Mouse (Mus musculus) NIH3T3 (cell line): ENCODE data around the gene Celf5.
A peak's percentile ranks its signal among the peaks of the same experiment; 100 is the strongest.

Source experiments
- DNase-seq: peaks from one replicate; pipeline ENCODE4 v3.0.0-alpha.2; 2012; ENCODE audit warnings: low read depth

The Celf5 gene

DNA sequence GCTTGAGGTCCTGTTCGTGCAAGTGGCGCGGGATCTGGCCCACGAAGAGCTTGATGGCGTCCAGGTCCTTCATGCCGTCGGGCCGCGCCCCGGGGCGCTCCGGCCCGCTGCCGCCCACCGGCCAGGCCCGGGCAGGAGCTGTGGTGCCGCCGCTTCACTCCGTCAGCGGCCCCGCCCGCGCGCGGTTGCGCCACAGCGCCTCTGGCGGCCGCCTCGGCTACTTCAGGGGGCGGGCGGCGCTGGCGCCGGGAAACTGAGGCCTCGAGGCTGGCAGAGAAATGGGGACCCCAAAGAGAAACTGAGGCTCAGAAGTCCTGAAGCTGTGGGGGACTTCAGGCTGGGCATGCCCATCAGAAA is at the start of gene Celf5:
Celf5 (minus strand) TSS at position 177 of the 357 bp plus-strand sequence.
- peak; percentile 81 for DNase-seq

DNA sequence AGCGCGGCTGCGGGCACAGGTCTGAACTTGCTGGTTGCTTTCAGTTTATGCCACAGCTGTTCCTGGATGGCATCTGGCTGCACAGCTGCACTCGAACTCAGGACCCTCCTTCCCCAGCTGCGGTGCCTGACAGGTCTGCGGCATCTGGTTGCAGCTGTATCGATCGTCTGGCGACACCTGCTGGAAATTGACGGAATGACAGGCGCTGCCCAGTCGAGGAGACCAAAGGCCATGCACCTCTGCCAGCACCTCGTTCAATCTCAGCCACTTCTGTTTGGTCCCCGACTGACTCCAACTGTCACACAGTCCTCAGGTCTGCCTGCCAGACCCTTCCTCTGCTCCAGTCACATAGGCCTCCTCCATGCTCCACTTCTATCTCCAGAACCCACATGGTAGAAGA is 44.3 kb upstream of the Celf5 start:
- DNase-seq, result peak; percentile 82

GRCm38 (mm10) chr10:81525017-81525694 is 42.6 kb upstream of the Celf5 start:
- DNase-seq, result no peak

- DNase-seq, result no peak
These were observed 41.6 kb upstream of the Celf5 start, which contains the start of gene Gna15 for GRCm38 (mm10) chr10:81524051-81524605. TSS of gene Gna15 (minus strand) at chr10:81524225.

GRCm38 (mm10) chr10:81523570-81523969 is 41.1 kb upstream of the Celf5 start:
- DNase-seq, result no peak

DNA sequence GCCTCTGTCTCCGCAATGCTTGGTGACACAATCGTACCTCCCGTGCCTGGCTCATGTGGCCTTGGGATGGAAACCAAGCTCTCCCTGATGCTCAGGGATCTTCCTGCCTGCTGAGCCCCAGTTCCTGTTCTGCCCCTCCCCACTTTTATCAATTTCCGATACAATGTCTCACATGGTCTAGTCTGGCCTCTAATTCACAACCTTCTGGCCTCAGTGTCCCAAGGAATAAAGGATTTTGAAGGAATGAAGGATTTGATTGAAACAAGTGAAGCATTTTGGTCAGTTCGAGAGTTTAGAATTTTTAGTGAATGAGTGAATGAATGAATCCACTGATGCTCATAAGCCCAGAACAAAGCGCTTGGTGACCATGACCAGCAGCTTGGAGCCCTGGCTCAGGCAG is 40.6 kb upstream of the Celf5 start:
- no peak for DNase-seq

- no peak for DNase-seq
These were observed 37.5 kb upstream of the Celf5 start for GRCm38 (mm10) chr10:81519978-81520365.

- DNase-seq, result no peak
These were observed 36.9 kb upstream of the Celf5 start for GRCm38 (mm10) chr10:81519227-81519977.

DNA sequence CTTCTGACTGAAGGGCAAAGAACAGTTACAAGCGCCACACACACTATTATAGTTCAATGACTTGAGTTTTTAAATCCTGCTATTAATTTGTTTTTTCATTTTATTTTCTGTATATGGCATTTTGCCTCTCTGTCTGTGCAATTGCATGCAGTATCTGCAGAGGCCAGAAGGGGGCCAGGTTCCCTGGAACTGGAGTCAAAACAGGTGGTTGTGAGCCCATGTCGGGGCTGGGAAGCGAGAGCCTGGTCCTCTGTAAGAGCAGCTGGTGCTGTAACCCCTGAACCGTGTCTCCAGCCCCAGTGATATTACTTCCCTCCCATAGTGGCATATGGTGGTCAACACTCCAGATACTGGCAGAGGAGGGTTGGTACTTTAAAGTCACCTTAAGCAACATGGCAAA is 36.0 kb upstream of the Celf5 start:
- DNase-seq, result peak; percentile 87

DNA sequence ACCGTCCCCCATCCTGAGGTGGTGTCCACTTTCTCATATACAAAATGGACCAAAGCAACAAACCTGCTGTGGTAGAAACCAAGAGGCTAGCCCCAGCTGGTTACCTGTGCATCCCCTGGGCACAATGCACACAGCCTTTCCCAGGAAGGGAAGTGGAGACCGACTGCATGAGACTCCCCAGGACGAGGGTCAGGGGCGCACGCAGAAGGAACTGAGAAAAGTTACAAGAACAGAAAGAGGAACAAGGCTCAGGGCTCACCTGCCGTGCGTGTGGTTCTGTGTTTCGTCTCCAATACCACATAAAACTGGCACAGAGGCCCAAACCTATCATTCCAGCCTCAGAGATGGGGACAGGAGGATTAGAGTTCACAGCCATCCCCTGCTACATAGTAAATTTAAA is 34.7 kb upstream of the Celf5 start:
- DNase-seq, result no peak

- no peak for DNase-seq
These were observed 31.3 kb upstream of the Celf5 start for GRCm38 (mm10) chr10:81513798-81514197.

DNA sequence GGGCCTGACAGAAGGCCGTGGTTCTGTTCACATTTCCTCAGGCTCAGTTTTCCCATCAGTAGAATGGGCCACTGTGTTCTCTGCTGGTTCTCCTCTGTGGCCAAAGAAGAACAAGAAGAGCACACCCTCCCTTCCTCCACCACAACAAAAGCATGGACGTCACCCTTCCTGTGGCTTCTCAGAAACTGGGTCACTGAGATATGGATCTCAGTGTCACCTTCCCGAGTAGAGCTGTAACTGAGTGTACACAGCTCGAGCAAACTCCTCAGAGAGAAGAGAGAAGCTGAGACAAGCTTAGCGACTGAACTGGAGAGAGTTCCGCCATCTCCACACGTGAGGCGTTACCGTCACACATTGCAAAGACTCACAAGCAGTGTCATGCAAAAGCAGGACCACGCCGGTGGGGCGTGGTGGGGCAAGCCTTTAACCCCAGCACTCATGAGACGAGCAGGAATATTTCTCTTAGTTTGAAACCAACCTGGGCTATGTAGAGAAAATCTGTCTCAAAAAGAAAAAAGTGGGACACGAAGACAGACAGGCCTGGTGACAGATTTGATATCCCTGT is 27.8 kb upstream of the Celf5 start:
- no peak for DNase-seq

DNA sequence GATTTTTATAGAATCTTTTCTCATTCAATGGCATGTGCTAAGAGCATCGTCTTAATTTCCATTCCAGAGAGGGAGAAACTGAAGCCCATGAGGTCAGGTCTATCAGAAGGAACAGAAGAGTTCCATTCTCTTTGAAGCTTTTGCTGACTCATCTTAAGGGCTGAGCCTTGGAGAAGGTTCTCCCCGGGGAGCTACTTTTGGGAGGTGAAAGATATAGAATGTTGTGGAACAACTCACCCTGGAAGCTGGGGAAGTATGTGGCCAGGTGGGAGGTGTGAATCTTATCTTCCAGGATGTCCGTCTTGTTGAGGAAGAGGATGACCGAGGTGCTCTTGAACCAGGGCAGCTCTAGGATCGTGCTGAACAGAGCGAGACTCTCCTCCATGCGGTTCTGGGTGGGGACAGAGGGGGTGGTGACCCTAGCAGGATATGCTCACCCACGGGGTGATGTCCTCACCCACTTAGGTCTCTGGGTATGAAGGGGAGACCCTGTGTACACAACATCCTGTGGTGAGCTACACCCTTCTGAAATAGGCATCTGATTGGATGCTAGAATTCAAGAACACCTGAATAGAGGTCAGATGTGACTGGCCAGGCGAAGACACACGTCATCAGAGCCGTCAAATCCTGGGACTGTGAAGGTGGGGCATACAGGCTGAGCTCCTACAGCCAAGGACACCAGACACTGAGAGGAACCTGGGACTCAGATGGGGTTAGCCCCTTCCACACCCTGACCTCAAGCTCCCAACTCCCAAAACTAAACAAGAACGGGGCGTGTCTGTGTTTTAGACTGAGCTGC is 25.4 kb upstream of the Celf5 start:
- DNase-seq, result no peak

GRCm38 (mm10) chr10:81507095-81507494 is 24.6 kb upstream of the Celf5 start:
- DNase-seq, result no peak

DNA sequence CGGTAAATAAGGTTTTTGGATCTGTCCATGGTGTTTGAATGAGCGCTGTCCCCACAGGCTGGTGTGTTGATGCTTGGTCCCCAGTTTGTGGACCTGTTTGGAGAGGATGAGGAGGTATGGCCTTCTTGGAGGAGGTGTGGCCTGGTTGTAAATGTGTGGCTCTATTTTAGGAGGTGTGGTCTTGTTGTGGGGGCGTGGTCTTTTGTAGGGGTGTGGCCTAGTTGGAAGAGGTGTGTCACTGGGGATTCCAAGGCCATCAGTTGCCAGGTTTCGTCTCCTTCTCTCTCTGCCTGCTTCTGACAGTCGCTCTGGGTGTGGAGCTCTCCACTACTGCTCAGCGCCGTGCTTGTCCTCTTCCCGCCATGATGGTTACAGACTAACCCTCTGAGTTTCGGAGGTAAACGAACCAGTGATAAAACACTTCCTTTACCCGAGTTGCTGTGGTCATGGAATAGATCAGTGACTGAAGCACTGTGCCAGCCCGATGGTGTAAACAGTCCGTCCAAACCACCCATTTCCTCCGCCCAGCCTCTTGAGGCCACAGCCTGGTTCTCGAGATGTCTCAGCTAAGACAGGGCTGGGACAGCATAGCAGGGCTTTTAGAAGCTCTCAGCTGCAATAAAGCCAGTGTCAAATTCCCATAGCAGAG is 22.6 kb upstream of the Celf5 start:
- no peak for DNase-seq

DNA sequence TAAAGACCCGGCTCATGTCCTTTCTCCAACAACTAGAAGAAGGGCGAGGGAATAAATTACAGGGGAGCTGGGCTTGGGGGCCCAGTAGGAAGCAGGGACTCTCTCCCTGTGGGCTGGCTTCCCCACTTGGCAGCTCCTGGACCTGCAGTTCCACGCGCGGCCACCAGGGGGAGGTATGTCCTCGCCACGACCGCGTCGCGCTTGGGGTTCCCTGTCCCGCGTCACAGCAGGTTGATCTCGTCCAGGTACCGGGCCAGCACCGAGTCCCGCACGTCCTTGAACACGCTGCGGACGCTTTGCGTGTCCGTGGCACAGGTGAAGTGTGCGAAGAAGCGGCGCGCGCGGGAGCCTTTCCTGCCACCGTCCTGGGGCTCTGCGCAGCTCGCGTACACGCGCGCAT is 20.1 kb upstream of the Celf5 start:
- peak; percentile 84 for DNase-seq

- no peak for DNase-seq
These were observed 19.4 kb upstream of the Celf5 start for GRCm38 (mm10) chr10:81501863-81502262.

GRCm38 (mm10) chr10:81500032-81500431 is 17.5 kb upstream of the Celf5 start, which contains the start of gene S1pr4:
TSS of gene S1pr4 (minus strand) at chr10:81500132.
- no peak for DNase-seq

DNA sequence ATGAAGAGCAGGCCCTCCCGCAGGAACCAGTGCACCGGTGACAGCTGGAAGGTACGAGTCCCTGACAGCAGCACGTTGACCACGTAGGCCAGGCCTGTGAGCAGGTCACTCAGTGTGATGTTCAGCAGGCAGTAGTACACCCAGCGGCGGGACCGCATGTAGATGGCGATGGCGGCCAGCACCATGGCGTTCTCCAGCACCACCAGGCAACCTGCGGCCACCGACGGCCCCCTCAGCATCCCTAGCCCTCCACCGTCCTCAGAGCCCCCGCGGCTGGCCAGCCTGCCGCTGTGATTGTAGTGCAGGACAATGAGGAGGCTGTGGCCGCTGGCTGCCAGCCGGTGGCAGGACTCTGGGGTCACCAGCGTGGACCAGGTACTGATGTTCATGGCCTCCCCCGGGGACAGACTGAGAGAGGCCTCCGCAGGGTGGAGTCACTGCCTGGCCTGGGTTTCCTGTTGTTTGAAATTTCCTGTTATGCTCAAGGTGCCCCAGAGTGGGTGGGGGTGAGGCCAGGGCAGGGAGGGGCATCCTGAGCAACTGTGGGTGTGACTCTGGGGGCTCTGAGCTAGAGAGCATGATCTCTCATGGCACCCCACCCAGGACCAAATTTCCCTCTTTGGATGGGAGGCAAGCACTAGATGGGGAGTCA is 16.9 kb upstream of the Celf5 start:
- no peak for DNase-seq

DNA sequence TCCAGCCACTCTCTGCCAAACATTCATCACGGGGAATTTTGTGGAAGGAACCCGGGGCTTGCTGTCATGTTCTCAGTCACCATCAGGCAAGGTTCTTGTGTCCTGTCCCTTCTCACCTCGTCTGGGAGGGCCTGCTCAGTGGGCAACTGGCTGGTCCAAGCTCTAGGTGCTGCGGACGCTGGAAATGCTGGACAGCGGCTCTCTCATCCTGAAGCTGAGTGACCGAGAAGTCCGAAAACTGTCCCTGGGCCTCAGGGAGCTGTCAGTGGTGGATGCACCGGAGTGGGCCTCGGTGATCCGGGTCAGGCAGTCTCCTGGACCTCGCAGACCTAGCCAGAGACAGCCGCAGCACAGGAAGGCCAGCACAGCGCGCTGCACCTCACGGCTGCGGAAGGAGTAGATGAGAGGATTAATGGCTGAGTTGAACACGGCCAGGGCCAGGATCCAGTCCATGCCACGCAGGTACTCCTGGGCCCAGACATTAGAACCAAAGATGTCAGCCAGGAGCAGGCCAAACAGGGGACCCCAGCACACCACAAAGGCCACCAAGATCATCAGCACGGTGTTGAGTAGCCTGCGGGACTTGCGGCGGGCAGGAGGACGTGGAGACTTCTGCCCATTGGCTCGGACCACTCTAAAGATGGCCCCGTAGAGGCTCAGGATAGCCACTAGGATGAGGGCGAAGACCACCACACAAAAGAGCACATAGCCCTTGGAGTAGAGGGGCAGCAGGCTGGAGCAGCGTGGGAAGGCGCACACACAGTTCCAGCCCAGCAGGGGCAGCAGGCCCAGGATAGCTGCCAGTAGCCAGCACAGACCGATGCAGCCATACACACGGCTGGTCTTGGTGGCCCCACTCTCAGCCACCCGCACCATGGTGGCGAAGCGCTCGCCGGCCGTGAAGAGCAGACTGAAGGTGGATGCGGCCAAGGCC is 16.1 kb upstream of the Celf5 start:
- DNase-seq, result no peak
